Mouse (Mus musculus) heart, postnatal 0 days (tissue): ENCODE measurements around the gene Zic2.

Experiments used
- CTCF ChIP-seq: IDR thresholded peaks from 2 replicates; pipeline ENCODE4 v1.5.1; 2016; ENCODE audit warnings: antibody characterized with exemption, control low read depth, low read depth
- EP300 ChIP-seq: IDR thresholded peaks from 2 replicates; pipeline ENCODE4 v1.6.1; 2016; ENCODE audit warnings: antibody characterized with exemption, low read depth

DNA sequence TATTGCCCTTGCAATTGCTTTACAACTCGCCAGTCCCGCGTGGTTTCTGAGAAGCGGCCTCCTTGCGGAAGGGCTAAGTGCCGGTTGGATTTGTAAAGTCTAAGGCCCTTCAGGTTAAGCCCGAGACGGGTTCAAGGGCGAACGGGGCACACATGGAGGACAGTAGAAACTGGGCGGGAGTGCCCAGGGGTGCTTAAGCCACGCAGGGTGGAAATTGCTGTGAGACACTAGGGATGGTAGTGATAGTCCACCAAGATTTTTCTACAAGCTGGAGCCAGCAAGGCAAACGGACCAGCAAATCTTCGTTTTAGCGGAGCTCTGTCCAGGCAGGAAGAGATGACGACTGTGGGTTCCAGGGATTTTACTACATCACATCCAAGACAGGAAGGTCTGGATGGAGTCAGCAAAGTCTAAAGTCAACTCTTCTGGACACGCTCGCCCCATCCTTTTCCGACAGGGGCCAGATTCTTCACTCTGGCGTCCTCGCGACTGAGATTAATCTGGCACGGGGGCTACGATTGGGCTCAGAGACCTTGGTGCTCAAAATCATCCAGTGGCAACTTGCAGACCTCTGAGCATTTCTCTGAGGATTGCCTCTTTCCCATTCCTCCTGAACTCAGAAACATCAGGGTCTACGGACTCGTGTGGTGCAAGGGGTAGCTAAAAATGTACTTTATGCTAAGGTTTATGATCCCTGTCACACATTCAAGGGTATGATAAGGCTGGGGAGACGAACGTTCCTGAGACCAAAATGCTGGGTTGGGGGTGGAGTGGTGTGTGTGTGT lies 6.1 kb upstream of the Zic2 start:
- TF ChIP-seq EP300 (no peak), CTCF (no peak)
